Mouse (Mus musculus) limb, embryonic 14.5 days (tissue): ENCODE measurements at regions not wholly inside any gene's neighbourhood (a gene's known extent, or its start where the extent isn't known, plus 50 kb on each side); places are given as distances from the start of the nearest gene placed in this dataset.

Experiments used
- ATAC-seq: fragments of 200-750 bp; cut with Nextera tagmentation; 2 replicates; pipeline ENCODE4 v1.8.0; 2017; ENCODE audit warnings: low read depth, moderate number of reproducible peaks, moderate TSS enrichment; ENCODE audit not compliant: low FRiP score
- DNase-seq: peaks from one replicate; pipeline ENCODE4 v3.0.0-alpha.2; 2015; ENCODE audit warnings: low spot score
- H3K27ac ChIP-seq: fragments of 300-500 bp; sonication (generic); replicated peaks from 2 replicates; pipeline ENCODE4 v1.5.1; 2014; ENCODE audit warnings: low read depth, mild to moderate bottlenecking, low read length, moderate library complexity, mixed read lengths
- H3K27me3 ChIP-seq: fragments of 300-500 bp; sonication (generic); 2 replicates; pipeline ENCODE4 v1.6.1; 2014; ENCODE audit warnings: low read length, mixed read lengths; ENCODE audit not compliant: control insufficient read depth, insufficient read depth
- H3K36me3 ChIP-seq: fragments of 300-500 bp; sonication (generic); 2 replicates; pipeline ENCODE4 v1.6.1; 2014; ENCODE audit warnings: mild to moderate bottlenecking, low read length, moderate library complexity, mixed read lengths; ENCODE audit not compliant: control insufficient read depth, insufficient read depth
- H3K4me1 ChIP-seq: fragments of 300-500 bp; sonication (generic); 2 replicates; pipeline ENCODE4 v1.6.1; 2014; ENCODE audit warnings: antibody characterized with exemption, low read length, mixed read lengths; ENCODE audit not compliant: control insufficient read depth, insufficient read depth
- H3K4me2 ChIP-seq: fragments of 300-500 bp; sonication (generic); replicated peaks from 2 replicates; pipeline ENCODE4 v1.6.1; 2014; ENCODE audit warnings: low read depth, mild to moderate bottlenecking, low read length, moderate library complexity; ENCODE audit not compliant: severe bottlenecking
- H3K4me3 ChIP-seq: fragments of 300-500 bp; sonication (generic); replicated peaks from 2 replicates; pipeline ENCODE4 v1.5.1; 2014; ENCODE audit warnings: low read length
- H3K9ac ChIP-seq: fragments of 300-500 bp; sonication (generic); 2 replicates; pipeline ENCODE4 v1.6.1; 2014; ENCODE audit warnings: mild to moderate bottlenecking, low read depth, low read length, moderate library complexity; ENCODE audit not compliant: severe bottlenecking
- H3K9me3 ChIP-seq: fragments of 300-500 bp; sonication (generic); 2 replicates; pipeline ENCODE4 v1.6.1; 2016; ENCODE audit warnings: low read length; ENCODE audit not compliant: control insufficient read depth
- POLR2A ChIP-seq: fragments of 200-500 bp; IDR thresholded peaks from 2 replicates; pipeline ENCODE4 v1.8.0; 2012; ENCODE audit warnings: inconsistent platforms, mild to moderate bottlenecking, moderate library complexity, borderline replicate concordance; ENCODE audit not compliant: insufficient read depth, insufficient read length; ENCODE audit errors: extremely low read depth
- WGBS: fragments of 180-500 bp; shearing (Covaris S2); extraction: QIAGEN DNeasy Blood & Tissue Kit; methylation state at CpG from one replicate; pipeline ENCODE4 v1.1.7; 2014; 5-methylcytosine and 5-hydroxymethylcytosine counted together

GRCm38 (mm10) chr2:21964027-21964605 is 263.2 kb upstream of the Myo3a start:
- DNase-seq (no peak), ATAC-seq (peak; percentile 62)
- Histone ChIP-seq H3K9ac (peak overlapping the region; percentile 25; the same call in 1 of the 2 replicates), H3K27me3 (no peaks in the 10 kb centered on the region), H3K36me3 (no peaks in the 10 kb centered on the region), H3K4me3 (no peak overlapping the region), H3K4me2 (peak overlapping the region; percentile 16; the same call in 1 of the 2 replicates), H3K9me3 (no peaks in the 10 kb centered on the region), H3K4me1 (0 out of 2 replicates have a peak, but pooled peaks cover 4% of the 10 kb centered on the region), H3K27ac (no peak overlapping the region)
- TF ChIP-seq POLR2A, result no peak
- WGBS, result 3% methylated on average over 10 of the region's 10 CpGs

GRCm38 (mm10) chr2:21970774-21971406 is 256.4 kb upstream of the Myo3a start:
- no peaks in the 10 kb centered on the region for H3K9me3 ChIP-seq
- H3K4me3 ChIP-seq, result no peak overlapping the region
- H3K27ac ChIP-seq, result no peak overlapping the region
- no peak overlapping the region for H3K4me2 ChIP-seq
- ATAC-seq (no peak), DNase-seq (no peak)
- H3K27me3 ChIP-seq, result no peaks in the 10 kb centered on the region
- H3K9ac ChIP-seq, result no peak overlapping the region
- TF ChIP-seq POLR2A, result no peak
- WGBS, result 68% methylated on average over 1 of the region's 1 CpGs
- H3K36me3 ChIP-seq, result no peaks in the 10 kb centered on the region
- H3K4me1 ChIP-seq, result no peaks in the 10 kb centered on the region

- ATAC-seq, result no peak
- Histone ChIP-seq H3K4me1 (no peaks in the 10 kb centered on the region), H3K9ac (no peak overlapping the region), H3K36me3 (no peaks in the 10 kb centered on the region), H3K9me3 (no peaks in the 10 kb centered on the region), H3K27ac (no peak overlapping the region), H3K4me2 (no peak overlapping the region), H3K4me3 (no peak overlapping the region), H3K27me3 (no peaks in the 10 kb centered on the region)
- 74% methylated on average over 3 of the region's 3 CpGs for WGBS
- DNase-seq, result no peak
- TF ChIP-seq POLR2A, result no peak
These were observed 252.7 kb upstream of the Myo3a start for GRCm38 (mm10) chr2:21974599-21974998.

GRCm38 (mm10) chr2:21975547-21975946 is 251.8 kb upstream of the Myo3a start:
- no peaks in the 10 kb centered on the region for H3K9me3 ChIP-seq
- H3K36me3 ChIP-seq, result no peaks in the 10 kb centered on the region
- TF ChIP-seq POLR2A, result no peak
- no peaks in the 10 kb centered on the region for H3K4me1 ChIP-seq
- WGBS, result 32% methylated on average over 1 of the region's 1 CpGs
- H3K9ac ChIP-seq, result no peak overlapping the region
- H3K4me3 ChIP-seq, result no peak overlapping the region
- H3K27me3 ChIP-seq, result no peaks in the 10 kb centered on the region
- no peak overlapping the region for H3K4me2 ChIP-seq
- ATAC-seq, result no peak
- DNase-seq, result no peak
- H3K27ac ChIP-seq, result no peak overlapping the region

- H3K4me3 ChIP-seq, result no peak overlapping the region
- H3K9me3 ChIP-seq, result no peaks in the 10 kb centered on the region
- DNase-seq, result no peak
- H3K27ac ChIP-seq, result no peak overlapping the region
- H3K36me3 ChIP-seq, result no peaks in the 10 kb centered on the region
- H3K4me1 ChIP-seq, result no peaks in the 10 kb centered on the region
- no peak overlapping the region for H3K4me2 ChIP-seq
- ATAC-seq, result no peak
- no peaks in the 10 kb centered on the region for H3K27me3 ChIP-seq
- no peak overlapping the region for H3K9ac ChIP-seq
- TF ChIP-seq POLR2A, result no peak
These were observed 251.0 kb upstream of the Myo3a start for GRCm38 (mm10) chr2:21976337-21976736.
